Mouse (Mus musculus) liver, postnatal 0 days (tissue): ENCODE data around the gene Gprc5b.

ENCODE experiments used
- CTCF ChIP-seq: sonication (generic); IDR thresholded peaks from 2 replicates; pipeline ENCODE4 v1.5.1; 2016; ENCODE audit warnings: antibody characterized with exemption, low read depth
- EP300 ChIP-seq: IDR thresholded peaks from 2 replicates; pipeline ENCODE4 v1.6.1; 2016; ENCODE audit warnings: antibody characterized with exemption, low read depth, mild to moderate bottlenecking

GRCm38 (mm10) chr7:118995671-118996070 lies 660 bp upstream of the Gprc5b start:
- no peak for TF ChIP-seq CTCF
- no peak for TF ChIP-seq EP300
